Mouse (Mus musculus): ENCODE measurements at regions not wholly inside any gene's neighbourhood (a gene's known extent, or its start where the extent isn't known, plus 50 kb on each side); places are given as distances from the start of the nearest gene placed in this dataset.

DNA sequence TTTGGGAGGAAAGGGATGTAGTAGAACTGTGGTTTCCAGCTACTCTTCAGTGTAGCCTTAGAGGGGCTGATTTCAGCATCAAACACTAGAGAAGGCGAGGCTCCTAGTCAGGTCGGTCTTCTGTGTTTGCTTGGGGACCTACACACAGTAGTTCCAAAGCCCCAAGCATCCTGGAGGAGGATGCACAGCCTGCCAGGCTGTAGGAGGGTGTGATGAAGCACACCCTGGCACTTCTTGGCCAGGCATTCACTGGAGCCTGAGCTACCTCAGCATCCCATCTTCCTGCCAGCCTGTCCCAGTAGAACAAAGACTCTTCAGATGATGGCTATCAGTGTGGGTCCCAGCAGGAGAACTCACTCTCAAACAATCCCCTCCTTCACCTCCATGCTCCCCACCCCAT is 233.4 kb upstream of the Tbx18 start:
- no peak for DNase-seq (ENCODE audit: low read depth, low spot score)

DNA sequence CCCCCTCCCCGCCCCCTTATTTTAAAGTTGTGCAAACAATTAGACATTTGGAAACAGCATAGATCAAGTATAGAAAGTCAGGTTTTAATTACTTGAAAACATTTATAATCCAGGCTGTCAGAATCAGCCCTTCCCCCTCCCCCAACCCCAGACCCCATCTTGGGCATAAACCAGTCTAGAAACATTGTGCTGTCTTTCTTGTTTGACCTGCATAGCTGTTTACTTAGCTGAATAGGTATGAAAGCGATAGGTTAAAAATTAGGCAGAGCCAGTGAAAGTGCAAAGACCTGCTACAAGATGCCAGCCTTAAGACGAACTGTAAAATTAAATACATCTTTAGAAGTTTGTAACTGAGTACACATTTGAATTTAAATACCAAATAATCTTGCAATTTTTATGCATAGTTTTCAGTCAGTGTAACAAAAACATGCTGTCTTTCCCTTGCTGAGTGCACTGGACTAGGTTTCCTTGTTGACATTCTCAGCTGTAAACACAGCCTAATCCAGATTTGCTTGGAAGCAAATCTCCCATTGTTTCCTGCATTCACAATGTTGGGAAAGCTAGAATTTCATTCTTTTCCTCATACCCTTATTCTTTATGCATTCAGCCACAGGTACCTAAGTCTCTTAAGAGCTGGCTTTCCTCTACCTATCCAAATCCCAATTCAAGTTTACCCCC is 234.2 kb upstream of the Tbx18 start:
- DNase-seq (ENCODE audit: low read depth, low spot score) = no peak

- DNase-seq (ENCODE audit: low read depth, low spot score) = no peak
Measured at GRCm38 (mm10) chr9:87968190-87969082, 237.4 kb upstream of the Tbx18 start.

- no peak for DNase-seq (ENCODE audit: low read depth, low spot score)
Measured at GRCm38 (mm10) chr9:87970586-87970985, 239.5 kb upstream of the Tbx18 start.

- no peak for DNase-seq (ENCODE audit: low read depth, low spot score)
Measured at GRCm38 (mm10) chr9:87971791-87972190, 240.7 kb upstream of the Tbx18 start.

DNA sequence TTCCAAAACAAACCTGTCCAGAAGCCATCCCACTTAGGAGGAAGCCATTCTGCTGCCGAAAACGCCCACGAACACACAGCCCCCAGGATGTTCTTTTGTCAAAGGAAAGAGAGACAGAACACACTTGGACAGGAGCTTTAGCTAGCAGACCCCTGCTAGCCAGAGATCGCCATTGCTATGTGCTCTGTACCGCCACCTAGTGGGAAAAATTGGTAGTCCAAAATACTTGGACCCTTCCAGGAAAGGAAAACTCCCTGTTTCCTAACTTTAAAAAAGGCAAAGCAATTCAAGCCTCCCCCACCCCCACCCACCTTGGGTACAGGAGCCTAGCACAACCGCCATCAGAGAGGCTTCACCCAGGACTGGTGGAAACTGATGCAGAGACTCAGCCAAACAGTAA is 242.5 kb upstream of the Tbx18 start:
- DNase-seq (ENCODE audit: low read depth, low spot score) = peak; percentile 70

DNA sequence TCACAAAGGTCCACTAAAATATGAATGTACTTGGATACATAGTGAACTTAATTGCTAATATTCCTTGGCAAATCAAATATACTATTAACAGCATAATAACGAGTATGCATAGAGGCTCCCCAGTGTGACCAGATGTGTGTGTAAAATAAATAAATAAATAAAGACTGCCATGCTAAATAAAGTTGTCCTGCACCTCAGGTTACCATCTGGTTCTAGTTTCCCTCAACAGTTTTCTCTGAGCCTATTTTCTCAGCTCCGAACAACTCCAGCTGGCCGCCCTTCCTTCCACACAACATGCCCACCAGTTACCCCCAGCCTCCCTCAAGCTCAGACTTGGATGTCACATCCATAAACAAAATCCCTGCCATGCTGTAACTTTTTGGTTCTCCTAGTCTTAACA is 253.8 kb upstream of the Tbx18 start:
- DNase-seq (ENCODE audit: low read depth, low spot score) = no peak

DNA sequence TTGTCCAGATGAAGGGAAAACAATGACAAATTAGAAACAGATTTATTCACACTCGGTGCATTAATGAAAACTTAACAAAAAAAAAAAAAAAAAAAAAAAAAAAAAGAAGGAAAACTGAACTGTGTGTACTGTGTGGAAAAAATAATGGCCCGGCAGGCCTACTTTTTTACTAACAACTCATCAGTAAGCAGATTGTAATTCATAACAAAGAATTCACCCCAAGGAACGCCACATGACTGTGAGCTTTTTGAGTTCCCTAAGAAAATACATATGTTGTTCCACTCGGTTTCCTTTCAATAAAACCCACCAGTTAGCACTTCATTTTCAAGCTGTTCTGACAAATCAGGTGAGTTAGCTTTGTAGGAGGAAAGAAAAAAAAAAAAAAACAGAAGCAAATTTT is 254.4 kb upstream of the Tbx18 start:
- DNase-seq (ENCODE audit: low read depth, low spot score) = no peak

GRCm38 (mm10) chr9:88005945-88006700 is 275.1 kb upstream of the Tbx18 start:
- DNase-seq (ENCODE audit: low read depth, low spot score) = no peak

- DNase-seq (ENCODE audit: low read depth, low spot score) = no peak
Measured at GRCm38 (mm10) chr9:88023752-88024151, 292.7 kb upstream of the Tbx18 start.

GRCm38 (mm10) chr9:88025936-88026335 is 294.9 kb upstream of the Tbx18 start:
- no peak for DNase-seq (ENCODE audit: low read depth, low spot score)

DNA sequence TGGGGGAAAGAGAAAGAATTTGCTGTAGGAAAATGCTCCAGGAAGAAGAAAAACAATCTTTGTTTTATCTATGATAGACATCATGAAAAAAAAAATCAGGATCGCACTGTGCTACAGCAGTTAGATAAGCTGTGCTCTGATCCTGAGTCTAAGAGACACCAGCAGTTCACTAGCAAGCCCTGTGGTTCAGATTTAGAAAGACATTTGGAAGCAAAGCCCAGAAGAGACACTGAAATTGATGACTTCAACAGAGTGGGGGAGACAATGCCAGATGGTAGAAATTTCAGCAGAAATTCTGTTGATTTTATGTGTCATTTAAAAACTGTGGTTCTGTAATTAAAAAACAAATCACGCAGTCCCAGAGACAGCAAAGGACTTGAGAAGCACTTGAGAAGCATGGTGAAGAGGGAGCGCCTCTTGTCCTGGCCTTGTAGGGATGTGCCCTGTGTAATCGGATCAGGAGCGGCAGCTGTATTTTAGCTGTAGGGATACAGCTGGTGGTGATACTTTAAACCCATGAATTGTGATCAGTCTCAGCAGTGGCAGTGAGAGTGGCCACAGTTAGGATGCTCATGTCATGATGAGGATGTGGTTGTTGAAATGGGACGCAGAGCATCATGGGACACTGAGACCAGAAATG is 296.4 kb upstream of the Nt5e start:
- DNase-seq (ENCODE audit: low read depth, low spot score) = no peak

- no peak for DNase-seq (ENCODE audit: low read depth, low spot score)
Measured at GRCm38 (mm10) chr9:88037560-88037959, 289.4 kb upstream of the Nt5e start.

DNA sequence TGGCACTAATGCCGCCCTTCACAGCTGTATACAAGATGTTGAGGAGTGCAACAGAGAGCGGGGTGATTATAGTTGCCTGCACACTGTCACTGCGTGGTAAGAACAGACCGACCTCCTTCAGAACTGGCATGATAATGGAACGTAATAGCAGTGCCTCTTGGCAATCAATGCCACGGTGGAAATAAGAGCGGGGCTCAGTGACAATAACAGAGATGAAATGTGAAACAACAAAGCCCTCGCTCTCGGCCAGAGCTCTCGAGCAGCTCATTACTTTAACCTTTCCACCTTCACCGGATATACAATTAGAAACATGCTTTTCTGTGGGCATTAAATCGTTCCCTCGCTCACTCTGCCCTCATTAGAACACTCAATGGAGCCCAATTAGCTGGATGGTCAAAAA is 277.7 kb upstream of the Nt5e start:
- no peak for DNase-seq (ENCODE audit: low read depth, low spot score)

GRCm38 (mm10) chr9:88049792-88050191 is 277.2 kb upstream of the Nt5e start:
- DNase-seq (ENCODE audit: low read depth, low spot score) = no peak

DNA sequence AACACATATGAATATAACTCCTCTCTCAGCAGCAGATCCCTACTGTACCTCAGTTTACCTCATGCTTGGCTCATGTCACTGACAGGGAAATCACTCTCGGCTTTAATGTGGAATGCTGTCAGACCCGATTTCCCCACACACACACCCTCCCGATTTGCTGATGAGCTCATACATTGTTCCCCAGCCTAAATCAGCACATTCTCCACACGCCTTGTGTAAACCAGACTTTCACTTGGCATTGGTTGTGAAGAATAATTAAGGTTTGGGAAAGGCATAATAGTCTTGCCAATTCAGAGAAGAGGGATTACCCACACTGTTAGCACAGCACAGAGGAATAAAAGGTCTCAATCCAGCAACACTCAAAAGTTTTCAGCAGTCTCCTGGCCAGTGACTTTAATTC is 268.4 kb upstream of the Nt5e start:
- no peak for DNase-seq (ENCODE audit: low read depth, low spot score)

- no peak for DNase-seq (ENCODE audit: low read depth, low spot score)
Measured at GRCm38 (mm10) chr9:88059005-88059404, 268.0 kb upstream of the Nt5e start.

GRCm38 (mm10) chr9:88063973-88064676 is 262.9 kb upstream of the Nt5e start:
- peak; percentile 90 for DNase-seq (ENCODE audit: low read depth, low spot score)

GRCm38 (mm10) chr9:88065057-88065456 is 261.9 kb upstream of the Nt5e start:
- DNase-seq (ENCODE audit: low read depth, low spot score) = no peak

DNA sequence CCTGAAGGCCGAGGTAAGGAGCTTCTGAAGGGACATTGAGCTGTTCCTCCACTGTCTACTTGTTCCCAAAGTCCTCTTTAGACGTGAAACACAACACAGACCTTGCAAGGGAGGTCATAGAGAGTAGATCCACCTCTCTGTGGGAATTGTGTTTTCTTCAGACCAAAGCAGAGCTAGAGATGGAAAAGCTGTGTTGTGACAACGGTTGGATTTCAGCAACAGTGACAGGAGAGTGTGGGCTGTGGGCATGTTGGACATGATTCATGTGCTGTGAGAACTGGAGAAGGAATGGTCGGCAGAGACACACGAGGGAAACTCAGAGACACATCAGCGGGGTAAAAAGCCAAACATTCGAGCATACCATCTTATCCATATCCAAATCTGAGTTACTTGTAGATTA is 261.2 kb upstream of the Nt5e start:
- DNase-seq (ENCODE audit: low read depth, low spot score) = no peak

DNA sequence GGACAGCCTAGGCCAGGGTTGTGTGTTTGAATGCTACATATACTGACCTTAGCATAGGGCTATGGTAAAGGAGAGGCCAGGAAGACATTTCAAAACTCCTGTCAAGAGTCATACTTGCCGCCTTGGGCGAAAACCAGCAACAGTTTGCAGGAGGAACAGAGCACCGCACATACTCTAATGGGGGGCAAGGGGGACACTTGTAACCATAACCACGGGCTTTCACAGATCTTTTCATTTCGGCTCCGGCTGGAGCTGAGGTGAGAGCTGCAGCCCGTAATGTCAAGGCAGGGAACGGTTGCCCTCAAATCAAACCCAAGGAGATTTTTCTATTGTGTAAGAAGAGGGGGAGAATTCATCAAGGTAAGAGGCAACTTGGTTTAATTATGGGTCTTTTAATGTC is 258.7 kb upstream of the Nt5e start:
- no peak for DNase-seq (ENCODE audit: low read depth, low spot score)

All from ES-CJ7 (cell line).